Mouse (Mus musculus): Measurements from ENCODE around the gene Asic4.

DNA sequence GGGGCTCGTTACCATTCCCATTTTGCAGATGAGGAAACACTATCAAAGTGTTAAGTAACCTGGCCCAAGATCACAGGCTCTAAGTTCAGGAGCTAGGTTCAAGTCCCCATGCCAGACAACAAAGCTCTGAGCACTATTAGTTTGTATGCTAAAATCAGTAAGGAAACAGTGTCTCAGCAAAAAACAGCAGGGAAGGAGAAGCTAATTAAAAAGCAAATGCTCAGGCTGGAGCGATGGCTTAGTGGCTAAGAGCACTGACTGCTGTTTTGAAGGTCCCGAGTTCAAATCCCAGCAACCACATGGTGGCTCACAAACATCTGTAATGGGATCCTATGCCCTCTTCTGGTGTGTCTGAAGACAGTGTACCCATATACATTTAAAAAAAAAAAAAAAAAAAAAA lies 38.0 kb upstream of the Asic4 start:
- no peak for TF ChIP-seq MYOG (IDR thresholded peaks at IDR 0.05; ENCODE audit: control insufficient read depth in 1 of 3, insufficient read depth in 1 of 3, insufficient read length in 2 of 3, low read depth in 2 of 3)
- TF ChIP-seq POLR2A (IDR thresholded peaks at IDR 0.05; ENCODE audit: insufficient read length, low read depth), result no peak
- no peak for TF ChIP-seq E2F4 (IDR thresholded peaks at IDR 0.05; ENCODE audit: insufficient read depth)
- no peak for TF ChIP-seq POLR2AphosphoS2 (IDR thresholded peaks at IDR 0.05; ENCODE audit: insufficient read length, low read depth)
- TF ChIP-seq USF1 (IDR thresholded peaks at IDR 0.05; ENCODE audit: low read depth), result no peak
